Mouse (Mus musculus): ENCODE results near the gene Xpc.
A peak's percentile ranks its signal among the peaks of the same experiment; 100 is the strongest.

Xpc gene

DNA sequence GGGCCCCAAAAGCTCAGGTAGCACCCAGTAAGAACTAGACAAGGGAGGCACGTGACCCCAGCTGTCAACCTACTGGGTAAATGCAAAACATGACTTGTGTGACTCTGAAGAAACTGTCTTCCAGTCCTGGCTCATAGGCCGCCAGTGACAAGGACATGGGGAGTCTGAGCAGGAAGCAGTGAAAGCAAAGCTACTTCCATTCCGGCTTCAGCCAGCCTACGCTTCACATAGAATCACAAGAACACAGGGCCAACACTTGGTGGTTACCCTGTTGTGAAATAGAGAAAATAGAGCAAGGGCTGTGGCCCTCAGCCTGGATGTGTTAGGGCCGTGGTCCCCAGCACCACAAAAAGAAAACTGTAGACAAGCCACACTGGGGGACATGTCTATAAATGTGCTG is 7.1 kb upstream of the Xpc start:
- DNase-seq, result no peak

GRCm38 (mm10) chr6:91518454-91519020 is 2.8 kb upstream of the Xpc start:
- no peak for DNase-seq

GRCm38 (mm10) chr6:91514737-91515362 is 838 bp downstream of the Xpc start:
- no peak for DNase-seq

DNA sequence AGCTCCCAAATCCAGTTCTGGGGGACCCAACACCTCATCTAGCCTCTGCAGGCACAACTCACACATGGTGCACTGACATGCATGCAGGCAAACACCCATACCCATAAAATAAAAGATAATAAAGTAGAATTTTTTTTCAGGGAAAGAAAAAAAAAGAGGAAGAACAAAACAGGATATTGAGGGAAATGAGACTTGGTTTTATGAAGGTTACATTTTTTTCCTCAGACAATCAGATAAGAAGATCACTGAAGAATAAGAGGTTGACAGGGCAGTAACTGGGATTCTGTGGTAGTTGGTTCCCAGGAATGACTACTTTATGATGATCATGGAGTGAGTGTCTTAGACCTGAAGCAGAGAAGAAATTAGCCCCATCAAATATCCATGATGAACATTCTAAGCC is 1.6 kb downstream of the Xpc start:
- DNase-seq, result no peak

DNA sequence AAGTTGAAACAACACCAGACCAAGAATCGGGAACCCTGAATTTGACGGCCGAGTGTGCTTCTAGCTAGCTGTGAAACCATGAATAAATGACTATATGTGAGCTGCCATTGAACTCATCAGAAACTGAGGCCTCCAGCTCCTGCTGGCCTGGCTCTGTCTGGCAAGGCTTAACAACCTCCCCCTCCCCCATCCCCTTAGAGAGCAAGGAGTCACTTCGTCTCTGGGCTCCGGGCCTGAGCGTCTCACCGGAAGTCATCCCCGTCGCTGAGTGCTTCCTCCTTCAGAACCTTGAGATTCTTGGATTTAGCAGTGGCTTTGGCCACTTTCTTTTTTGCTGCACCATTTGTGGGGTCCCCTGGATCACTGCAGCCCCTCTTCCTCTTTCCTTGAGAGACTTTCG is 5.5 kb downstream of the Xpc start:
- no peak for DNase-seq

DNA sequence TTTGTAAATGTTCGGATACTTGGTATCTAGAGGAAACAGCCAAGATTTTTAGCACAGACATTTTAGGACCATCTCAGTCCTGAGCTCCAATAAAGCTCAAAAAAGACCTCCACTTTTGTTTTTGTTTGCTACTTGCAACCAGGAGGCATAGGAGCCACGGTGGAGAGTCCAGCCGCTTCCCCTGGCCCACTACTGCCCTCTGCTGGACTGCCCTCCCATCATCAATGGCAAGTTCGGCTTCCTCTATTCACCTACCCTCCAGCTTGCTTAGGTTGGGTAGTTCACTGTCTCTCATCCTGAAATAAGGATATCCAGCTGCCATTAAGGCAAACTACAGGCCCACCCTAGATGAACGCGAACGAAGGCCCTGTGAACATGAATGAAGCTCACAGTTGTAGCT is 6.4 kb downstream of the Xpc start:
- peak; percentile 50 for DNase-seq

GRCm38 (mm10) chr6:91508041-91508440 is 7.6 kb downstream of the Xpc start:
- no peak for DNase-seq

- no peak for DNase-seq
Observed at GRCm38 (mm10) chr6:91506036-91506435, 9.7 kb downstream of the Xpc start.

DNA sequence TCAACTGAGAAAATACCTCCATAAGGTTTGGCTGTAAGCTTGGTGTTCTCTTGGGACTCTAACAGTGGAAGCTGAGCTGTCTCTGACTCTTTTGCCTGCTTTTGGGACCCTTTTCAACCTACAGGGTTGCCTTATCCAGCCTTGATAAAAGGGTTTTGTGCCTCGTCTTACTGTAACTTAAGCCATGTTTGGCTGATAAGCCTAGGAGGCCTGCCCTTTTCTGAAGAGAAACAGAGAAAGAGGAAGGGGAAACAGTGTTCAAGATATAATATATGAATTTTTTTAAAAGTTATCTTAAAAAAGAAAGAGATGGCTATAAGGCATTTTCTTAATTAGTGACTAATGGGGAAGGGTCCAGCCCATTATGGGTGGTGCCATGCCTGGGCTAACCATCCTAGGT is 12.4 kb downstream of the Xpc start:
- DNase-seq, result no peak

DNA sequence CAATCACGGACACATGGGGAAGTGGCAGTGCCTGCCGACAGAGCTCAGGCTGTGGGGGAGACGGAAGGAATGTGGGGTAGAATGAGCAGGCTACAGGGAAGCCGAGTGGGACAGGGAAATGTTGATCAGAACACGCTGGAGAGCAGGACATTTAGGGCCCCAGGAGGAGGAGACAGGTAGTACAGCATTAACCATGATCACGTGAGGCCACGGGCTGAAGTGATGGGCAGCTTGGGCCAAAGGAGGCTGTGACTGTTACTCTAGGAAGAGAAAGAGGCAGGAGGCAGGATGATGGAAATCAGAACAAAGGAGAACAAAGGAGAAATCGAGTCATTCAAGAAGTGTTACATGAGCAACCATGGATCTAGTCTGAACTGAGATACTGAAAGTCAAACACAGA is 21.2 kb downstream of the Xpc start:
- DNase-seq, result no peak

DNA sequence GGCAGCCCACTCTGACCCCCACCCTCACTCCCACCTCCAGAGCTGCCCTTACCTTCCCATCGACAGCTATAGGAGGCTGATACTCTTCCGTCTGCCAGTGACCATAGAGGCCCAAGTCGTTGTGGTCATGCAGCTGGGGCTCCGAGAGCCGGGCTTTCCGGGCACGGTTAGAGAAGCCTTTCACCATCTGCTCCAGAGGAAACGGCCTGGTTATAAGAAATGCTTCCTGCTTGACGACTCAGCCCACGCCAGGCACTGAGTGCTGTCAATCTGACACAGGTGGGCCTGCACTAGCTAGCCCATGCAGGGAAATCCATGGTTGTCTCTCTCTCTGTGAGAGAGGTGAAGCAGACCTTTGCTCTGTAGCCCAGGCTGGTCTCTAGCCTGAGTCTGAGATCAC is 22.6 kb downstream of the Xpc start:
- DNase-seq, result no peak

- DNase-seq, result no peak
Observed at GRCm38 (mm10) chr6:91491004-91491403, 24.7 kb downstream of the Xpc start.

- DNase-seq, result no peak
Observed at GRCm38 (mm10) chr6:91489872-91490271, 25.8 kb downstream of the Xpc start.

- no peak for DNase-seq
Observed at GRCm38 (mm10) chr6:91488496-91489212, 27.0 kb downstream of the Xpc start.

DNA sequence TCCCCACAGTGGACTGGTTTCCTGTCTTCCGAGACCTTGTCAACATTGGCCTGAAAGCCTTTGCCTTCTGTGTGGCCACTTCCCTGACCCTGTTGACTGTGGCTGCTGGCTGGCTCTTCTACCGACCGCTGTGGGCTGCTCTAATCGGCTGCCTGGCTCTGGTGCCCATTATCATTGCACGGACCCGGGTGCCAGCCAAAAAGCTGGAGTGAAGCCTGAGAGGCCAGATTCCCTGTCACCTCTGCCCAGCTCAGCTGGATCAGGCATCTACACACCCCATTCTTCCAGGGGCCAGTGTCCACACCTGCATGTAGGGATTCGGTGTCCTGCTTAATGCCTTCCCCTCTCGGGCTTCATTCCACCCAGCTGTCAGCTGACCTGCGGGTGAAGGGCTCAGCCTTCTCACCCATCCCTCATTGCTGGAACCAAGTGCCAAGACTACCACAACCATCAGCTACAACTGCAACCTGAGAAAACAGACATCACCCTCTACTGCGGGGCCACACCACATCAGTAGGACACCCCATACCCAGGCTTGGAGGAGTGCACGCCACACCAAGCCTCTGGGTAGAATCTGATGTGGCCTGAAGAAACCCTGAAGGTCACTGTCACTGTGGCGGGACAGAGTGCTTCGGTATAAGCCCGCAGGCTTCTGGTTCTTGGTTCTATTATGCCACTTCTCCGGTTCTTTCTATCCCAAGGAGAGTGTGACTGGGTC is 28.8 kb downstream of the Xpc start:
- DNase-seq, result no peak

DNA sequence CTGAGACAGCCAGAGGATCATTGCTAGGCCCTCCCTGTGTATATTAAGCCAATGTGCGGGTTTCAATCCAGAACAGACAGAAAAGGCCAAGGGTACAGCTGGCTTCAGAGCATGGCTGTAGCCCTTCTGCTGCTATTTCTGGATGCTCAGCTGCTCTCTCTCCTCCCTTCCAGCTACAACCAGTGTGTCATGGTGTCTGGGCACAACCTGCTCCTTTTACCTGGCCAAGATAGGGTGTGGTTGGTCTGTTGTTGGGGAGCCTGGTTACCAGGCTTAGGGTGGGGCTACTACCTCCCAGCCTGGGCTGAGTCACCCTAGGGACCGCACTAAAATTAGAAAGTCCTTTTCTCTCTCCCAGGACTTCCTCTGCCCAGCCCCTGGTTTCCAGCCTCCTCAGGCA is 32.3 kb downstream of the Xpc start:
- no peak for DNase-seq

DNA sequence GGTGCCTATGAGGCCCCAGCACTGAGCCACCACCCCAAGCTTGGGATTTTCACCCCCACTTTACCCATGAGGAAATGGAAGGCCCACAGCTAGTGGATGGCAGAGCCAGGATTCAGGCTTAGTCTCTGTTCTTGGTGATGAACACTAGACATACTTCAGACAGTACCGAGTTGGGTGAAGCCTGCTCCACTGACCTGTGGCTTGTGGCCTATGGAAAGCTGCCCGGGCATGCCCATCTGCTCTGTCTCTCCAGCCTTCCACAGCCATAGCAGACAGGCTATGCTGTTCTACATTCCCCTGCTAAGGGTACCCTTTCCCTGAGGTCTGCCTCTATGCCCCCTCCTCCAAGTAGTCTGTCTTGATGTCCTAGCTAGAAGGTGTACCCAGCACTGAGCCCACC is 39.1 kb downstream of the Xpc start:
- no peak for DNase-seq

GRCm38 (mm10) chr6:91474441-91475190 is 41.1 kb downstream of the Xpc start:
- DNase-seq, result peak; percentile 21

DNA sequence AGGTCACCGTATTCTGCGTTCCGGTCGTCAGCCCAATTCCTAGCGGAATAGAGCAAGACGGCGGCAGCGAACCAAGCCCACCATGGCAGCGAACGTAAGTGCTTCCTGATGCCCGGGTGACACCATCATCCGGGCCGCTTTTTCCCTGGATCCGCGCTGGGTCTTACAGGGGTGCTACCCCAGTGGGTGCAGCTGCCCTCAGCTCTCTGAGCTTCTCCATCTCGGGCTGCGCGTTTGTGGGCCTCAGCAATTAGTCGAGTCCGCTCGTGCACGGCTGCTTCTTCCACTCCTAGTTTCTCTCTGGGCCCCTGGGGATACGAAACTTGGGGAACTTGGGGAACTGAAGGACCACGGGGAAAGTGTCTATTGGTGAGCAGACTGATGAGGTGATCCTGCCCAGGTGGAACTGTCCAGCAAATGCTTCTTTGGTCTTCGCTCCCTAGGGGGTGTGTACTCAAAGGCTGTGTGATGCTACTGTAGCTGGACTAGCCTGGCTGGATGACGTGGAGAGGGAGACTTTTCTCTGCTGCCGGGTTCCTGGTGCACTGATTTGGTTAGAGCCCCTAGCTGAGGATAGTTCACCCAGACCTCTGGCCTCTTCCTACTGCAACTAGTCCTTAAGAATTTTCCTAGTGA is 41.8 kb downstream of the Xpc start:
- no peak for DNase-seq

DNA sequence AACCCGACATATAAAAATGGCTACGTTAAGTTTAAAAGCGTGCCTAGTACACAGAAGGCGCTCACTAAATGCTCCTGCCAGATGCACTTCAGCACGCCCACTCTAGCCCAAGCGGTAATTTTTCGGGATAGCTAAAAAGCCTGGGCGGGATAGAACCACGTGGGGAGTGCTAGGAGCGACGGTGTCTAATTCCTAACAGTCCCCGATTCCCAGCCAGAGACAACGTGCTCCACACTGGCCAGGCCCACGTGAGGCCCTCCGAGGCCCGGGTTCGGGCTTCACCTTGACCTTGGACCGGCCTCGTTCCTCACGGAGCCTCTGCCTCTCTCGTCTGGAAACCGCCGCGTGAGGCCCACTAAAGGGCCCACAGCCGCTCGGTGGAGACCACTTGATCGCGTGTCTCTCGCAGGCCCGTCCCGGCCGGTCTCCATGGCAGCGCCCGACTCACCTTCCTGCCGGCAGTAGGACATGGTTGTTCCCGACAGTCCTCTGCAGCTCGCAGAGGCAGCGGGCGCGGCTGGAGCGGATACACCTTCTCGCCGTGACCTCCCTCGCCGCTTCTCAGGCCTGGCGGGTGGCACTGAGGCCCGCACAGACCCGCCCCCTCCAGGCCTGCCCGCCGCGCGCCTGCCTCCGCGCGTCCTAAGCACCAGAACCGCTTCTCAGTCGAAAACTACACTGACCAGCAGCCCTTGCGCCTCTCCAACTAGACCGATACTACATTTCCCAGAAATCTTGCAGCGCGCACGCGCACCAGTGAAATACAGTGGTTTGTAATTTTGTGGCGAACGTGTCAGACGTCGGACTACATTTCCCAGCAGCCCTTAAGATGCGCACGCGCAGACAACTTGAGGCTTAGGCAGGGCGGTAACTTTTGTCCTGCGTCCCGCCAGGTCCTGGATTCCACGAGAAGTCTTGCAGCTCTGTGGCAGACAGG is 42.6 kb downstream of the Xpc start, which contains the start of the genes Chchd4 and Tmem43:
Gene Chchd4 (minus strand): TSS at position 679 of the 937 bp plus-strand sequence.
Gene Tmem43 (plus strand): TSS at position 836 of the 937 bp plus-strand sequence.
- peak; percentile 98 for DNase-seq

GRCm38 (mm10) chr6:91472319-91472718 is 43.4 kb downstream of the Xpc start:
- DNase-seq, result peak; percentile 18

All from cerebellum, adult 11 months (tissue).